Mouse (Mus musculus): ENCODE data around the gene Mettl7a3. TPM values are rescaled to one million over a fixed set of nuclear protein-coding genes. Genes with fewer than 3 reads are reported as not detected.

Mettl7a3 gene
- not detected for polyA plus RNA-seq (2014; fragmentation: Illumina TruSeq; extraction: RNeasy Lipid Tissue Mini Kit (QIAGEN cat#74804); ENCODE audit: low read depth, low replicate concordance)

DNA sequence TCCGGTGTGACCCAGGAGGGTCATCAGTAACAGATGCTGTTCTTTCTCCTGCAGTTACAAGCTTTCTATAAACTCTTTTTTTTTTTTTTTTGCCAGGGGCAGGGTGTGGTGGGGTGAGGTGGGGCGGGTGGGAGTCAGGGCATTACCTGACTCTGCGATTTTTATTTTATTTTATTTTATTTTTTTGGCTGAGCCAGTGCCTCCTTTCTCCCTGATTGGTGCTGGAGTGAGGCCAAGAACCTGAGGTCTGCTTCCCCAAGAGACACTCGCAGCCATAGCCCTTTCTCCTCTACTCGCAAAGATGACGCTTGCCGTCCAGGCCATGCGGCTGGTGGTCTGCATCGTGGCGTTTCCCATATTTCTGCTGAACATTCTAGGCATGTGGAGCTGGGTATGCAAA, at the start of gene Mettl7a3:
Mettl7a3 (plus strand) TSS at position 301 of the 400 bp plus-strand sequence.

DNA sequence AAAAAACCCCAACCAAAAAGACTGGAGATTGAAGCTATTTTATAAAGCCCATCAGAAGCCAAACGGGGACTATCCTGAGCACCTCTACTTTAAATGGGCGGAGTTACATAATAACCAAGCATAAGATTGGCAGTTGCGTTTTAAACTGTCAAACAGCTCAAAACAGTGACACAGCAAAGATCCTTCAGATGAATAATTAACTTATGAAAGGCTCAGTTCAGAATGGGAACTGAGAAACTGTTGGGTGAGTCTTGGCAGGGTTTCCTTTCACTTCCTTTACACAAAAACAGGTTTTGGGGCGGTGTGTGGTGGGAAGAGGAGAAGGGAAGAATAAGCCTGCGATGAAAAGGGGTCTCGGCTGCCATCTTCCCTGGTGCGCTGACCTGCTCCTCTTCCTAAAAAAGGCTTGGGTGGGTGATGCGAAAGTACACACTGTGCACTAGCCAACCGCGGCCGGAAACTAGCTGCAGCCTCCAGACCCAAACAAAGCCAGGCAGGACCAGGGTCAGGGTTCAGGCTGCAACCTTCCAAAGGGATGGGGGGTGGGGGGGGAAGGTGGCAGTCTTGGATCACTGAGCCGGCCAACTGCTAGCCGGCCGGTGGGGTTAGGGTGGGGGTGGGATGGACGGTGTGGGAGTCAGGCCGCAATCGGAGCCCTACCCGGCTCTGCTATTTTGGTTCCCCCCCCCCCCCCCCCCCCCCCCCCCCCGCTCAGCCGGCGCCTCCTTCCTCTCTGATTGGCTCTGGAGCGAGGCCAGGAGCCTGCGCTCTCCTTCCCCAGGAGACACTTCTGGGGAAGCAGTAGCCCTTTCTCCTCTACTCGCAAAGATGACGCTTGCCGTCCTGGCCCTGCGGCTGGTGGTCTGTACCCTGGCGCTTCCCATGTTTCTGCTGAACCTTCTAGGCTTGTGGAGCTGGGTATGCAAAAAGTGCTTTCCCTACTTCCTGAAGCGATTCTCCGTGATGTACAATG, 30.4 kb upstream of the Mettl7a3 start, which contains the start of gene Mettl7a1:
Mettl7a1 (plus strand) TSS at position 122 of the 973 bp plus-strand sequence.

DNA sequence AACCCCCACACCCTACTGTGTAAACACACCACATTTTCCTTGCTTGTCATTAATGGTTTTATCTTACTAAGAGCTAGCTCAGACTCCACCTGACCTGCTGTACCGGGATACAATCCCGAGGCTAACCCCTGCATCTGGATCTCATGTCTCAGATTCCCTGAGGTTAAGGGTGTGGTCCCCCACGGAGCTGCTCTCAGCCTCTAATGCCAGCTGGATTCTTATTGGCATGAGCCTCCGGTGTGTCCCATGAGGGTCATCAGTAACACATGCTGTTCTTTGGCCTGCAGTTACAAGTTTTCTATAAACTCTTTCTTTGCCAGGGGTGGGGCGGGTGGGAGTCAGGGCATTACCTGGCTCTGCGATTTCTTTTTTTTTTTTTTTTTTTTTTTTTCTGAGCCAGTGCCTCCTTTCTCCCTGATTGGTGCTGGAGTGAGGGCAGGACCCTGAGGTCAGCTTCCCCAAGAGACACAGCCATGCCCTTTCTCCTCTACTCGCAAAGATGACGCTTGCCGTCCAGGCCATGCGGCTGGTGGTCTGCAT, 18.1 kb downstream of the Mettl7a3 start, which contains the start of the genes Methig1 and Mettl7a2:
Methig1 (plus strand) TSS at position 439 of the 540 bp plus-strand sequence.
Mettl7a2 (plus strand) TSS at position 490 of the 540 bp plus-strand sequence.

DNA sequence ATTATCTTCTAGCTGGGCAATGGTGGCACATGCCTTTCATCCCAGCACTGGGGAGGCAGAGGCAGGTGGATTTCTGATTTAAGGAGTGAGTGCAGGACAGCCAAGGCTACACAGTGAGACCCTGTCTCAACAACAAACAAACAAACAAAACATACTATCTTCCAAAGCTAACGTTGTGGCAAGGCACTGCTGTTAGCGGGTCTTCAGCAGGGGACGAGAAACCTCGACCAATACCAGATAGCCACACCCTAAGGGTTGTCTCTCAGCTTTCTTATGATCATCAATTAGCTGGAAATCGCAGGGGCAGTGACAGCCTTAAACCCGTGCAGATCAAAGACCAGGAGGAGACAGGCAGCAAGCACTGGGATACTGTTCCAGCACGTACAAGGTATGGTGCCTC, 29.5 kb downstream of the Mettl7a3 start, which contains the start of gene Higd1c:
Higd1c (plus strand) TSS at position 301 of the 400 bp plus-strand sequence.

Other genes with a start within 250 kb of the Mettl7a3 start
- gene Atf1, start 107.1 kb upstream of the Mettl7a3 start, polyA plus RNA-seq (2014; fragmentation: Illumina TruSeq; extraction: RNeasy Lipid Tissue Mini Kit (QIAGEN cat#74804); ENCODE audit: low read depth, low replicate concordance), result 81.9 TPM
- gene Tmprss12, start 54.1 kb upstream of the Mettl7a3 start, polyA plus RNA-seq (2014; fragmentation: Illumina TruSeq; extraction: RNeasy Lipid Tissue Mini Kit (QIAGEN cat#74804); ENCODE audit: low read depth, low replicate concordance), result 34.8 TPM
- gene Mettl7a1, start 30.8 kb upstream of the Mettl7a3 start, polyA plus RNA-seq (2014; fragmentation: Illumina TruSeq; extraction: RNeasy Lipid Tissue Mini Kit (QIAGEN cat#74804); ENCODE audit: low read depth, low replicate concordance), result 6.8 TPM
- gene Methig1, start 18.2 kb downstream of the Mettl7a3 start, polyA plus RNA-seq (2014; fragmentation: Illumina TruSeq; extraction: RNeasy Lipid Tissue Mini Kit (QIAGEN cat#74804); ENCODE audit: low read depth, low replicate concordance), result not detected
- not detected for gene Mettl7a2, start 18.3 kb downstream of the Mettl7a3 start, polyA plus RNA-seq (2014; fragmentation: Illumina TruSeq; extraction: RNeasy Lipid Tissue Mini Kit (QIAGEN cat#74804); ENCODE audit: low read depth, low replicate concordance)
- gene Higd1c, start 29.6 kb downstream of the Mettl7a3 start, polyA plus RNA-seq (2014; fragmentation: Illumina TruSeq; extraction: RNeasy Lipid Tissue Mini Kit (QIAGEN cat#74804); ENCODE audit: low read depth, low replicate concordance), result not detected
- gene Gm5475, start 87.2 kb downstream of the Mettl7a3 start, polyA plus RNA-seq (2014; fragmentation: Illumina TruSeq; extraction: RNeasy Lipid Tissue Mini Kit (QIAGEN cat#74804); ENCODE audit: low read depth, low replicate concordance), result 0.17 TPM
- gene Slc11a2, start 90.1 kb downstream of the Mettl7a3 start, polyA plus RNA-seq (2014; fragmentation: Illumina TruSeq; extraction: RNeasy Lipid Tissue Mini Kit (QIAGEN cat#74804); ENCODE audit: low read depth, low replicate concordance), result 10.5 TPM
- gene Letmd1, start 134.1 kb downstream of the Mettl7a3 start, polyA plus RNA-seq (2014; fragmentation: Illumina TruSeq; extraction: RNeasy Lipid Tissue Mini Kit (QIAGEN cat#74804); ENCODE audit: low read depth, low replicate concordance), result 8.6 TPM
- gene Csrnp2, start 160.6 kb downstream of the Mettl7a3 start, polyA plus RNA-seq (2014; fragmentation: Illumina TruSeq; extraction: RNeasy Lipid Tissue Mini Kit (QIAGEN cat#74804); ENCODE audit: low read depth, low replicate concordance), result 11.5 TPM
- 9.3 TPM for gene Tfcp2, start 217.1 kb downstream of the Mettl7a3 start, polyA plus RNA-seq (2014; fragmentation: Illumina TruSeq; extraction: RNeasy Lipid Tissue Mini Kit (QIAGEN cat#74804); ENCODE audit: low read depth, low replicate concordance)

Measured in testis, adult 10 weeks (tissue).